Mouse (Mus musculus): ENCODE measurements at regions not wholly inside any gene's neighbourhood (a gene's known extent, or its start where the extent isn't known, plus 50 kb on each side); places are given as distances from the start of the nearest gene placed in this dataset.

- DNase-seq (ENCODE audit: low read depth, low spot score) = no peak
These were observed 62.4 kb upstream of the 1700016C15Rik start for GRCm38 (mm10) chr1:177667041-177667791.

GRCm38 (mm10) chr1:177670576-177670975, 59.0 kb upstream of the 1700016C15Rik start:
- no peak for DNase-seq (ENCODE audit: low read depth, low spot score)

- DNase-seq (ENCODE audit: low read depth, low spot score) = no peak
These were observed 53.0 kb upstream of the 1700016C15Rik start for GRCm38 (mm10) chr1:177676657-177677056.

- DNase-seq (ENCODE audit: low read depth, low spot score) = no peak
These were observed 50.8 kb upstream of the 1700016C15Rik start for GRCm38 (mm10) chr1:177678832-177679231.
